Mouse (Mus musculus) limb, embryonic 13.5 days (tissue): Measurements from ENCODE around the gene Cldn11. TPM values are rescaled to one million over a fixed set of nuclear protein-coding genes. Genes with fewer than 3 reads are reported as not detected.
A peak's percentile ranks its signal among the peaks of the same experiment; 100 is the strongest.

Experiments used
- ATAC-seq: fragments of 200-750 bp; cut with Nextera tagmentation; 2 replicates; pipeline ENCODE4 v1.8.0; 2017; ENCODE audit warnings: low read depth, moderate number of reproducible peaks, moderate TSS enrichment; ENCODE audit not compliant: low FRiP score
- H3K27ac ChIP-seq: fragments of 300-500 bp; sonication (generic); 2 replicates; pipeline ENCODE4 v1.5.1; 2015; ENCODE audit warnings: inconsistent platforms, mild to moderate bottlenecking, moderate library complexity
- H3K27me3 ChIP-seq: fragments of 300-500 bp; sonication (generic); 2 replicates; pipeline ENCODE4 v1.6.1; 2015; ENCODE audit warnings: mild to moderate bottlenecking, inconsistent platforms
- H3K36me3 ChIP-seq: fragments of 300-500 bp; sonication (generic); 2 replicates; pipeline ENCODE4 v1.6.1; 2015; ENCODE audit warnings: inconsistent platforms, mild to moderate bottlenecking, moderate library complexity
- H3K4me1 ChIP-seq: fragments of 300-500 bp; sonication (generic); 2 replicates; pipeline ENCODE4 v1.6.1; 2015; ENCODE audit warnings: inconsistent platforms
- H3K4me2 ChIP-seq: fragments of 300-500 bp; sonication (generic); replicated peaks from 2 replicates; pipeline ENCODE4 v1.6.1; 2015; ENCODE audit warnings: inconsistent platforms, mild to moderate bottlenecking, moderate library complexity
- H3K4me3 ChIP-seq: fragments of 300-500 bp; sonication (generic); 2 replicates; pipeline ENCODE4 v1.5.1; 2015; ENCODE audit warnings: moderate library complexity, mild to moderate bottlenecking, inconsistent platforms
- H3K9ac ChIP-seq: fragments of 300-500 bp; sonication (generic); 2 replicates; pipeline ENCODE4 v1.6.1; 2015; ENCODE audit warnings: mild to moderate bottlenecking, inconsistent platforms
- H3K9me3 ChIP-seq: fragments of 300-500 bp; sonication (generic); 2 replicates; pipeline ENCODE4 v1.6.1; 2016; ENCODE audit warnings: inconsistent platforms
- WGBS: fragments of 180-500 bp; shearing (Covaris S2); methylation state at CpG from one replicate; pipeline ENCODE4 v1.1.7; 2015; 5-methylcytosine and 5-hydroxymethylcytosine counted together
- polyA plus RNA-seq: library from polyadenylated mRNA; unstranded; fragments of >200 nt; fragmentation: Nextera tagmentation; extraction: Ambion mirVana; gene quantifications from 2 replicates; pipeline ENCODE4 v1.2.1, GENCODE M21; 2015

The Cldn11 gene
- 9.4 and 10.7 TPM in 2 replicates for polyA plus RNA-seq

DNA sequence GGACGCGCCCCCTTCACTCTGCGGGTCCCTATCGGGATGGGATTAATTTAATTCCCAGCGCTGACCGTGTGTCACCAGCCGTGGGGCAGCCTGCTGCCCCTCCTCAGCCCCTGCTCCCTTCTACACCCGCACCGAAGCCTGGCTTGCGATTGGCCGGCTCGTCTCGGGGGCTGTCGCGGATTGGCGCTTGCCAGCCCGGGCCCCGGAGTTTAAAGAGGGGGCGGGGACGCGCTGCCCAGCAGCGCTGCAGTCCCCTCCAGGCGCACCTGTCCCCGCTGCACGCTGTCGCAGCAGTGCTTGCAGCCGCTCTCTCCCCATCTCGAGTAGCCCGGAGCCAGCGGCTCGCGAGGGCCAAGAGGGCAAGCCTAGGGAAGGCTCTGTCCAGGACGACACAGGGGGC, at the start of gene Cldn11:
TSS of gene Cldn11 (plus strand) at position 215 of the 400 bp plus-strand sequence.
- Histone ChIP-seq H3K4me1 (peaks cover 18% of the 10 kb centered on the region), H3K27ac (no peak within 1 kb of the TSS), H3K4me2 (peak within 1 kb of the TSS; percentile 80), H3K36me3 (no peaks in the 10 kb centered on the region), H3K27me3 (peaks cover 33% of the 10 kb centered on the region), H3K4me3 (peak within 1 kb of the TSS; percentile 42), H3K9me3 (no peaks in the 10 kb centered on the region), H3K9ac (peak within 1 kb of the TSS; percentile 48)
- peak; percentile 78; the same call in 1 of the 2 replicates for ATAC-seq
- WGBS, result under 1% methylated on average over 33 of the region's 33 CpGs

- H3K4me1 ChIP-seq, result peaks cover 48% of the 10 kb centered on the region
- H3K9ac ChIP-seq, result no peak overlapping the region
- no peak for ATAC-seq
- H3K27me3 ChIP-seq, result no peaks in the 10 kb centered on the region
- no peak overlapping the region for H3K27ac ChIP-seq
- H3K4me2 ChIP-seq, result peak overlapping the region; percentile 57
- H3K9me3 ChIP-seq, result no peaks in the 10 kb centered on the region
- WGBS, result 63% methylated on average over 5 of the region's 5 CpGs
- H3K4me3 ChIP-seq, result peak overlapping the region; percentile 26
- peaks cover 8% of the 10 kb centered on the region; the same call in 1 of the 2 replicates for H3K36me3 ChIP-seq
Measured at GRCm38 (mm10) chr3:31100026-31100425, 49.7 kb upstream of the Cldn11 start.

- no peak overlapping the region for H3K9ac ChIP-seq
- peaks cover 8% of the 10 kb centered on the region; the same call in 1 of the 2 replicates for H3K36me3 ChIP-seq
- peaks cover 49% of the 10 kb centered on the region for H3K4me1 ChIP-seq
Measured at GRCm38 (mm10) chr3:31100802-31101201, 48.9 kb upstream of the Cldn11 start.

GRCm38 (mm10) chr3:31104936-31105335, 44.8 kb upstream of the Cldn11 start:
- Histone ChIP-seq H3K27ac (no peak overlapping the region), H3K4me1 (peaks cover 20% of the 10 kb centered on the region), H3K4me2 (no peak overlapping the region), H3K9ac (no peak overlapping the region), H3K36me3 (peaks cover 5% of the 10 kb centered on the region; the same call in 1 of the 2 replicates), H3K9me3 (no peaks in the 10 kb centered on the region), H3K27me3 (no peaks in the 10 kb centered on the region), H3K4me3 (no peak overlapping the region)
- WGBS, result 68% methylated on average over 6 of the region's 6 CpGs
- ATAC-seq, result no peak

More at GRCm38 (mm10) chr3:31100802-31101201, 48.9 kb upstream of the Cldn11 start:
- H3K4me2 ChIP-seq, result peak overlapping the region; percentile 36; the same call in 1 of the 2 replicates
- no peak overlapping the region for H3K4me3 ChIP-seq
- no peaks in the 10 kb centered on the region for H3K9me3 ChIP-seq
- 92% methylated on average over 3 of the region's 3 CpGs for WGBS
- no peaks in the 10 kb centered on the region for H3K27me3 ChIP-seq
- no peak for ATAC-seq
- H3K27ac ChIP-seq, result no peak overlapping the region

DNA sequence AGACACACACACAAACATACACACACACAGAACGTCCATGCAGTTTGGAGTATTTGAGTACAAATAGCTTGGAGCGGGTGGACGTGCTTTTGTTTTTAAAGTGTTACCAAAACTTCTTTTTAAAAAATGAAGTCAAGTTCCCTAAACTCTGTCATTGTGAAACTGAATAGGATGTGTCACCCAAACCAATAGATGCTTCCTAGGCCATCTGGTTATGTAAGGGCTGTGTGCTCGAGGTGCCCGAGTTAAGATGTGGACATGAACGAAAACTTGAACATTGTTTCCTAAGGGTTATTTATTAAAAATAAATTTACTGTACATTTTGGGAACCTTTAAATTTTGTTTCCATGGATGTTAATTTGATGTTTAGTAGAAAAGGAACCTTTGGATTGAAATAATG, 43.1 kb upstream of the Cldn11 start:
- Histone ChIP-seq H3K4me1 (peaks cover 15% of the 10 kb centered on the region), H3K9me3 (no peaks in the 10 kb centered on the region), H3K4me2 (no peak overlapping the region), H3K36me3 (peaks cover 5% of the 10 kb centered on the region; the same call in 1 of the 2 replicates), H3K27ac (no peak overlapping the region), H3K9ac (no peak overlapping the region), H3K27me3 (no peaks in the 10 kb centered on the region), H3K4me3 (no peak overlapping the region)
- 89% methylated on average over 6 of the region's 6 CpGs for WGBS
- no peak for ATAC-seq

GRCm38 (mm10) chr3:31107674-31108073, 42.0 kb upstream of the Cldn11 start:
- Histone ChIP-seq H3K4me3 (no peak overlapping the region), H3K4me2 (no peak overlapping the region), H3K9me3 (no peaks in the 10 kb centered on the region), H3K4me1 (peaks cover 15% of the 10 kb centered on the region), H3K27me3 (no peaks in the 10 kb centered on the region), H3K36me3 (peaks cover 5% of the 10 kb centered on the region; the same call in 1 of the 2 replicates), H3K9ac (no peak overlapping the region), H3K27ac (no peak overlapping the region)
- 94% methylated on average over 4 of the region's 4 CpGs for WGBS
- no peak for ATAC-seq

DNA sequence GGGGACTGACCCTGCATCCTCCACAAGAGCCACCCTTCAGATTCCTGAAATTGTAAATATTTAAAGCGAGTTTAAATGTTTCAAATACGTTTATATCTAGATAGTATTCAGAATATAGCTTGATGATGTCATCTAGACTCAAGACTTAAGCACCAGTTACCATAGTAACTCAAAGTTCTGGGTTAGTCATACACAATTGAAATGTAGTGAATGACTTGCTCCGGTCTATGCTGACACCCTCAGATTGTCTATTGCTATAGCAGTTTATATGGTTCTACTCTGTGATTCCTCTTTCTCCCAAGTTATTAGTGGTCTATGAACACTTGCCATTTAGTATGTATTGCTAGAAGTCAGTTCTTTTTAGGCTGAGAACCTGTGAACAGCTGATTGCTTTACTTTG, 40.6 kb upstream of the Cldn11 start:
- Histone ChIP-seq H3K36me3 (peaks cover 11% of the 10 kb centered on the region), H3K9ac (no peak overlapping the region), H3K27ac (no peak overlapping the region), H3K27me3 (no peaks in the 10 kb centered on the region), H3K9me3 (no peaks in the 10 kb centered on the region), H3K4me1 (peaks cover 10% of the 10 kb centered on the region), H3K4me3 (no peak overlapping the region), H3K4me2 (no peak overlapping the region)
- no peak for ATAC-seq
- 79% methylated on average over 3 of the region's 3 CpGs for WGBS

DNA sequence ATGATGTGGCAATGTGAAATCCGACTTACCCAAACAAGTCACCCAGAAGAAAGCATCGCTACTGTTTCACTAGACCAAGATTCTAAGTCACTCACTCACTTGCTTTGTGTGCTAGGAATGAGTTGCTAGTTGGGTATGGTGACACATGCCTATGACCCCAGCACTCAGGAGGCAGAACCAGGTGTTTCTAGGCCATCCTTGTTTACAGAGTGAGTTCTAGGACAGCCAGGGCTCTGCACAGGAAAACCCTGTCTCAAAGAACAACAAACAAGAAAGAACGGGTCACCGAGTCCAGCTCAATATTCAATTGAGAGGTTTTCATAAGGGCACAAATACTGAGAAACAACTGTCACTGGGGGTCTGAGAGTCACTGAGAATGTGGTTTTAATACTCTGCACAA, 26.6 kb upstream of the Cldn11 start:
- Histone ChIP-seq H3K9me3 (no peaks in the 10 kb centered on the region), H3K4me2 (no peak overlapping the region), H3K4me1 (no peaks in the 10 kb centered on the region), H3K36me3 (peaks cover 46% of the 10 kb centered on the region), H3K4me3 (no peak overlapping the region), H3K9ac (no peak overlapping the region), H3K27ac (no peak overlapping the region), H3K27me3 (no peaks in the 10 kb centered on the region)
- no peak for ATAC-seq
- WGBS, result 82% methylated on average over 4 of the region's 4 CpGs

DNA sequence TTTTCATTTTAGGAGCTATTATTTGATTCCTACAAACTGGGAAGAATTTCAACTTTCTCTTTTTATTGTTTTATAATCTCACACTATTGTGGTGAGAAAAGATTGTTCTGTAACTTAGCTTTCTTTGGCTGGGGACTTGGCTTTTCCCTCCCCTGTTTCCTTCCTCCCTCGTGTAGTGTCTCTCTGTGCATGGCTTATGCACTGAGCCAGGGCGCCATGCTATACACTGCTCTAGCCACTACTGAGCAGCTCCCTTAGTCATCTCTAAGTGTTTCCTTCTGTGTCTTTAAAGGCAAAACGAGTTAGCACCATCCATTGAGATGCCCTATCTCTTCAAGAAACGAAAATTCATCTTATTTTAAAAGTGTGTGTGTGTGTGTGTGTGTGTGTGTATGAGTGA, 23.4 kb upstream of the Cldn11 start:
- H3K4me2 ChIP-seq, result no peak overlapping the region
- H3K4me3 ChIP-seq, result no peak overlapping the region
- 54% methylated on average over 4 of the region's 4 CpGs for WGBS
- no peaks in the 10 kb centered on the region for H3K27me3 ChIP-seq
- no peaks in the 10 kb centered on the region for H3K4me1 ChIP-seq
- H3K9ac ChIP-seq, result no peak overlapping the region
- H3K9me3 ChIP-seq, result no peaks in the 10 kb centered on the region
- ATAC-seq, result no peak
- H3K27ac ChIP-seq, result no peak overlapping the region
- peaks cover 21% of the 10 kb centered on the region for H3K36me3 ChIP-seq

- 80% methylated on average over 3 of the region's 3 CpGs for WGBS
- Histone ChIP-seq H3K27ac (no peak overlapping the region), H3K9me3 (no peaks in the 10 kb centered on the region), H3K27me3 (no peaks in the 10 kb centered on the region), H3K4me3 (no peak overlapping the region), H3K9ac (no peak overlapping the region), H3K36me3 (peaks cover 20% of the 10 kb centered on the region), H3K4me2 (no peak overlapping the region), H3K4me1 (no peaks in the 10 kb centered on the region)
- ATAC-seq, result no peak
Measured at GRCm38 (mm10) chr3:31126848-31127247, 22.9 kb upstream of the Cldn11 start.

DNA sequence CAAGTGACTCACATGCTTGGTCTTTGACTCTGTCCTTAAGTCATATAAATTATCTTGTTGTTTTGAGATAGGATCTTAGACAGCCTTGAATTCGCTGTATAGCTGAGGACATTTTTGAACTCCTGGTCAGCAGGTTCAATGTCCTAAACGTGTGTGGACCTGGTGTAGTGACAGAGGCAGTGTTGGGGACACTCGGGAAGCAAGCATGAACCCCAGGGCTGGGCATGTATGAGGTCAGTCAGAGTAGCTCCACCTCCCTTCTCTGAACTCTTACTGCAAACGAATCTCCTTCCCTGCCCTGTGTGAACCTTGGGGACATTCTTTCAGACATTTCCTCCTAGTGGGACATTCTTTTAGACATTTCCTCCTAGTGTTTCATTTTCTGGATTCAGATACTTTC, 20.0 kb upstream of the Cldn11 start:
- no peak overlapping the region for H3K27ac ChIP-seq
- no peaks in the 10 kb centered on the region for H3K36me3 ChIP-seq
- no peaks in the 10 kb centered on the region for H3K4me1 ChIP-seq
- no peak overlapping the region for H3K4me3 ChIP-seq
- 37% methylated on average over 4 of the region's 4 CpGs for WGBS
- H3K9ac ChIP-seq, result no peak overlapping the region
- no peaks in the 10 kb centered on the region for H3K27me3 ChIP-seq
- no peak overlapping the region for H3K4me2 ChIP-seq
- no peak for ATAC-seq
- no peaks in the 10 kb centered on the region for H3K9me3 ChIP-seq

DNA sequence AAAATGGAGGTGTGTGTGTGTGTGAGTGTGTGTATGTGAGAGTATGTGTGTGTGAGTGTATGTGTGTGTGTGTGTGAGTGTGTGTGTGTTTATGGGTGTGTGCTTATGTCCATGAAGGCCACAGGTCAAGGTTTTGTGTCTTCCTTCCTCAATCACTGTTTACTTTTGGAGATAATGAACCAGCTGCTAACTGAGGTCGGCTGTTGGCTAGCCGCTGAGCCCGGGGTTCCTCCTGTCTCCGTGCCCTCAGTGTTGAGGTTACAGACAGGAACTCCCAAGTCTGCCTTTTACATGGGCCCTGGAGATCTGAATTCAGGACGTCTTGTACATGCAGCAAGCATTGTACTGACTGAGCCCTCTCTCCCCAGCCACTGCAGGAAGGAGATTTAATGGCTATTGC, 16.1 kb upstream of the Cldn11 start:
- Histone ChIP-seq H3K27ac (no peak overlapping the region), H3K9ac (no peak overlapping the region), H3K36me3 (no peaks in the 10 kb centered on the region), H3K4me1 (no peaks in the 10 kb centered on the region), H3K4me3 (no peak overlapping the region), H3K4me2 (no peak overlapping the region), H3K9me3 (no peaks in the 10 kb centered on the region), H3K27me3 (no peaks in the 10 kb centered on the region)
- ATAC-seq, result no peak
- 56% methylated on average over 5 of the region's 5 CpGs for WGBS

GRCm38 (mm10) chr3:31134246-31134645, 15.5 kb upstream of the Cldn11 start:
- H3K9me3 ChIP-seq, result no peaks in the 10 kb centered on the region
- no peaks in the 10 kb centered on the region for H3K27me3 ChIP-seq
- 0 out of 2 replicates have a peak, but pooled peaks have one; percentile 28 for ATAC-seq
- H3K36me3 ChIP-seq, result no peaks in the 10 kb centered on the region
- no peaks in the 10 kb centered on the region for H3K4me1 ChIP-seq
- H3K9ac ChIP-seq, result no peak overlapping the region
- H3K4me3 ChIP-seq, result no peak overlapping the region
- 82% methylated on average over 8 of the region's 8 CpGs for WGBS
- no peak overlapping the region for H3K27ac ChIP-seq
- H3K4me2 ChIP-seq, result no peak overlapping the region
